In the genomic region with DNA sequence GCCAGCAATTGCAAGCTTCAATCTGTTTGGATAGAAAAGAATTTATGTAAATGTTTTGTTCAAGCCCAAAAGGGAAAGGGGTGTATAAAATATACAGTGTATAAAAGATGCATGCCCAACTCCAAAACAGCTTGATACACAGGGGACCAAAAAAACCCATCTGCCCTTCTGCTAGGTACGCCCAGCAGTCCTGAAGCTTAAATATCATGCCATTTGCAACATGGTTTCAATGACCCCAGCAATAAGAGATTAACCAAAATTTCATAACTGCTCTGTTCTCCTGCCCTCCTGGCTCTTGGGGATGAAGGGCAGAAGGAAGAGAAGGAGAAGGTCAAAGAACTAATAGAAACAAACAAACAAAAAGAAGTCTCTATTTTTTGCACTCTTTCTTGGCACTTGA, we compare ENCODE assay signal across 8 mouse cellular contexts.
DNase-seq lines count a peak whose midpoint lies in the region; ATAC-seq and TF ChIP-seq lines count a peak whose summit lies in the region.

No protein-coding gene starts in this region.

- H3K4me3 ChIP-seq in heart, embryonic 15.5 days: no peak overlapping the region
- peak overlapping the region; percentile 94 for H3K4me3 ChIP-seq in cortical plate, adult 2 months (ENCODE audit: insufficient read depth, low read length)
- peak overlapping the region; percentile 20 for H3K4me3 ChIP-seq in forebrain, embryonic 16.5 days (replicated peaks; ENCODE audit: low read length)
- H3K4me3 ChIP-seq in midbrain, embryonic 12.5 days: no peak overlapping the region

- peaks cover 47% of the 10 kb centered on the region for H3K4me1 ChIP-seq in heart, embryonic 15.5 days (replicated peaks)
- H3K4me1 ChIP-seq in cortical plate, adult 2 months (ENCODE audit: control insufficient read depth, insufficient read depth, low read length): no peaks in the 10 kb centered on the region; the same call in 1 of the 2 replicates
- peaks cover 58% of the 10 kb centered on the region for H3K4me1 ChIP-seq in forebrain, embryonic 16.5 days (replicated peaks; ENCODE audit: control insufficient read depth, insufficient read depth, low read length)
- peaks cover 46% of the 10 kb centered on the region for H3K4me1 ChIP-seq in midbrain, embryonic 12.5 days

- H3K9me3 ChIP-seq in heart, embryonic 15.5 days (replicated peaks): no peaks in the 10 kb centered on the region
- no peaks in the 10 kb centered on the region for H3K9me3 ChIP-seq in forebrain, embryonic 16.5 days (ENCODE audit: control insufficient read depth, low read length)
- no peaks in the 10 kb centered on the region for H3K9me3 ChIP-seq in midbrain, embryonic 12.5 days

- no peak for DNase-seq in heart, adult 11 months
- DNase-seq in left cerebral cortex, postnatal 4 days: no peak
- no peak for DNase-seq in urinary bladder, postnatal 10 days (ENCODE audit: low spot score)
- DNase-seq in spleen, postnatal 10 days (ENCODE audit: low spot score in 2 of 2): no peak

- no peak for TF ChIP-seq CTCF in cortical plate, adult 2 months (IDR thresholded peaks at IDR 0.05; ENCODE audit: extremely low read depth, insufficient read depth, low read length)

- H3K4me2 ChIP-seq in heart, embryonic 15.5 days: peak overlapping the region; percentile 70; the same call in 1 of the 2 replicates
- H3K4me2 ChIP-seq in forebrain, embryonic 16.5 days (ENCODE audit: low read length): peak overlapping the region; percentile 61
- peak overlapping the region; percentile 48 for H3K4me2 ChIP-seq in midbrain, embryonic 12.5 days (replicated peaks)

- intact Hi-C loops in left cerebral cortex, postnatal 4 days (cut with DNase I): loop anchor here (2.0 to 10.0 kb wide), 3 partner anchors 379 to 1422 kb away; no protein-coding TSS in a partner anchor

- WGBS in heart, embryonic 15.5 days: 76% methylated on average over 1 of the region's 1 CpGs
- 9% methylated on average over 1 of the region's 1 CpGs for WGBS in forebrain, embryonic 16.5 days
- 3% methylated on average over 1 of the region's 1 CpGs for WGBS in midbrain, embryonic 12.5 days

- peak overlapping the region; percentile 96 for H3K27ac ChIP-seq in heart, embryonic 15.5 days
- no peak overlapping the region for H3K27ac ChIP-seq in cortical plate, adult 2 months (ENCODE audit: insufficient read depth, low read length)
- peak overlapping the region; percentile 95 for H3K27ac ChIP-seq in forebrain, embryonic 16.5 days (ENCODE audit: low read length)
- peak overlapping the region; percentile 93 for H3K27ac ChIP-seq in midbrain, embryonic 12.5 days (replicated peaks)

- ATAC-seq in heart, embryonic 15.5 days (replicated peaks; ENCODE audit: insufficient number of reproducible peaks, insufficient read depth, low FRiP score, low read depth): no peak
- peak; percentile 25 for ATAC-seq in forebrain, embryonic 16.5 days
- peak; percentile 21; the same call in 1 of the 2 replicates for ATAC-seq in midbrain, embryonic 12.5 days (ENCODE audit: low FRiP score, low read depth)

- no peaks in the 10 kb centered on the region for H3K27me3 ChIP-seq in heart, embryonic 15.5 days
- no peaks in the 10 kb centered on the region for H3K27me3 ChIP-seq in forebrain, embryonic 16.5 days (replicated peaks; ENCODE audit: control insufficient read depth, insufficient read depth, low read length)
- H3K27me3 ChIP-seq in midbrain, embryonic 12.5 days: no peaks in the 10 kb centered on the region

- no peak overlapping the region for H3K9ac ChIP-seq in heart, embryonic 15.5 days
- 0 out of 2 replicates have a peak overlapping the region, but pooled peaks have one; percentile 33 for H3K9ac ChIP-seq in forebrain, embryonic 16.5 days (replicated peaks; ENCODE audit: low read depth, low read length)
- H3K9ac ChIP-seq in midbrain, embryonic 12.5 days (replicated peaks): 0 out of 2 replicates have a peak overlapping the region, but pooled peaks have one; percentile 20

- H3K36me3 ChIP-seq in heart, embryonic 15.5 days: no peaks in the 10 kb centered on the region
- no peaks in the 10 kb centered on the region for H3K36me3 ChIP-seq in forebrain, embryonic 16.5 days (ENCODE audit: control insufficient read depth, insufficient read depth)
- no peaks in the 10 kb centered on the region for H3K36me3 ChIP-seq in midbrain, embryonic 12.5 days

- TF ChIP-seq POLR2A in cortical plate, adult 2 months (IDR thresholded peaks at IDR 0.05; ENCODE audit: extremely low read depth, insufficient read depth, low read length): no peak

Comparison
In these comparisons a context has a peak if more than half of its experiments do, and no peak if none do; other contexts are left out.
1. H3K4me3 ChIP-seq: peak in cortical plate, adult 2 months (single experiment) and forebrain, embryonic 16.5 days (single experiment); none in heart, embryonic 15.5 days (single experiment) and midbrain, embryonic 12.5 days (single experiment).
2. Peak in every context shown above with its lines, with median percentiles within 50 percentile points of each other: H3K4me2 ChIP-seq.